Mouse (Mus musculus) midbrain, embryonic 16.5 days (tissue): ENCODE results near the gene Mtg1. TPM values are rescaled to one million over a fixed set of nuclear protein-coding genes. Genes with fewer than 3 reads are reported as not detected.

Source experiments
- ATAC-seq: fragments of 200-750 bp; cut with Nextera tagmentation; 2 replicates; pipeline ENCODE4 v1.8.0; 2017; ENCODE audit warnings: moderate TSS enrichment
- H3K27ac ChIP-seq: fragments of 300-500 bp; sonication (generic); 2 replicates; pipeline ENCODE4 v1.5.1; 2014; ENCODE audit warnings: mild to moderate bottlenecking, low read length, mixed read lengths
- H3K27me3 ChIP-seq: fragments of 300-500 bp; sonication (generic); 2 replicates; pipeline ENCODE4 v1.6.1; 2014; ENCODE audit warnings: low read depth, low read length, mixed read lengths; ENCODE audit not compliant: control insufficient read depth, insufficient read depth
- H3K36me3 ChIP-seq: fragments of 300-500 bp; sonication (generic); 2 replicates; pipeline ENCODE4 v1.6.1; 2014; ENCODE audit warnings: mild to moderate bottlenecking, low read length, moderate library complexity, mixed read lengths; ENCODE audit not compliant: control insufficient read depth, insufficient read depth
- H3K4me1 ChIP-seq: fragments of 300-500 bp; sonication (generic); 2 replicates; pipeline ENCODE4 v1.6.1; 2014; ENCODE audit warnings: mild to moderate bottlenecking, low read length, mixed read lengths; ENCODE audit not compliant: control insufficient read depth, insufficient read depth
- H3K4me2 ChIP-seq: fragments of 300-500 bp; sonication (generic); 2 replicates; pipeline ENCODE4 v1.6.1; 2014; ENCODE audit warnings: mild to moderate bottlenecking, low read length, mixed read lengths
- H3K4me3 ChIP-seq: fragments of 300-500 bp; sonication (generic); 2 replicates; pipeline ENCODE4 v1.5.1; 2014; ENCODE audit warnings: low read depth, mild to moderate bottlenecking, low read length, moderate library complexity, mixed read lengths
- H3K9ac ChIP-seq: fragments of 300-500 bp; sonication (generic); 2 replicates; pipeline ENCODE4 v1.6.1; 2014; ENCODE audit warnings: low read depth, low read length, mixed read lengths
- H3K9me3 ChIP-seq: fragments of 300-500 bp; sonication (generic); replicated peaks from 2 replicates; pipeline ENCODE4 v1.6.1; 2014; ENCODE audit warnings: mild to moderate bottlenecking, low read length, mixed read lengths; ENCODE audit not compliant: control insufficient read depth, poor library complexity, severe bottlenecking
- WGBS: fragments of 180-500 bp; shearing (Covaris S2); extraction: QIAGEN DNeasy Blood & Tissue Kit; methylation state at CpG from one replicate; pipeline ENCODE4 v1.1.7; 2014; 5-methylcytosine and 5-hydroxymethylcytosine counted together
- polyA plus RNA-seq: library from polyadenylated mRNA; unstranded; fragments of >200 nt; fragmentation: Nextera tagmentation; extraction: Ambion mirVana; gene quantifications from 2 replicates; pipeline ENCODE4 v1.2.1, GENCODE M21; 2015

Mtg1 gene
- polyA plus RNA-seq, 1 experiment from 2014 or later, result 32.6 TPM

DNA sequence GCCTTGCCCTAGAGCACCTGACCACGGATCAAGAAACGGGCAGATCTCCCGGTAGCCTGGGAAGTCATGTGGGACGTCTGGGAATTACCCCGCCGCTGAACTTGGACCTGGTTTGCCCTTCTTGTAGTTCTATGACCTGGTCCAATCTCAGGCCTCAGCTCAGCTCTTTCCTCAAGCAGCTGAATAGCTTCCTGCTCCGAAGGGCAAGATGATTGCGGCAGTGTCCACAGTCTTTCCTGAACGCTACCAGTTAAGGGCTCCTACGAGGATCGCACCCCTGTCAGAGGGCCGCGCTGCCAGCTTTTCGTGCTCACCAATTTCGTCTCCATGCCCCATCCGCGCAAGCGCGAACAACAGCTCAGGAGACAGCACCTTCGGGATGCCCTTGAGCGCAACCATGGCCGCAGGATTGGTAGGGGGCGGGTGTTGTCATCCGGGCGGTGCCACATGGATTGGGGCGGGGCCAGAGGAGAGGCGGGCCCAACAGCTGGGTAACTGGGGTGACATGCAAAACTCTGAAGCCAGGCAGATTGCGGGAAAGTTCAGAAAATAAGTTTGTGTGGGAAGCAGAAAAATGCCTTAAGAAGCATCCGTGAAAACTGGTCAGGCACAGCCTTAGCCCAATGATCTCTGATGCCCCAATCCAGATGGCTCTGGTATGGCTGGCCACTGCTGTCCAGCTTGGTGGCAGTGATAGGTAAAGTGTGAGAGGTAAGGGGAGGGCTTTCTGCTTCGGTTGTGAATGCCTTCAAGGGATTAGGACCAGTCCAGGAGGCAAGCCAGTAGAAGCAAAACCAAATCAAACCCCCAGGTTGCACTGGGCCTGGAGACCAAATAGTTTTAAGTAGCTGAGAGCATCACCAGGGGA lies 35.1 kb upstream of the Mtg1 start, which contains the start of gene Fuom:
Gene Fuom, minus strand, starts transcription at position 449 of the 868 bp plus-strand sequence.
- peaks cover 6% of the 10 kb centered on the region; the same call in 1 of the 2 replicates for H3K36me3 ChIP-seq
- peak within 1 kb of the TSS; percentile 57; the same call in 1 of the 2 replicates for H3K27ac ChIP-seq
- H3K9ac ChIP-seq, result peak within 1 kb of the TSS; percentile 66
- peak within 1 kb of the TSS; percentile 46 for H3K4me3 ChIP-seq
- peak within 1 kb of the TSS; percentile 78 for H3K4me2 ChIP-seq
- peak; percentile 89 for ATAC-seq
- no peaks in the 10 kb centered on the region for H3K9me3 ChIP-seq
- peaks cover 14% of the 10 kb centered on the region for H3K4me1 ChIP-seq
- WGBS, result 1% methylated on average over 30 of the region's 30 CpGs
- H3K27me3 ChIP-seq, result no peaks in the 10 kb centered on the region

DNA sequence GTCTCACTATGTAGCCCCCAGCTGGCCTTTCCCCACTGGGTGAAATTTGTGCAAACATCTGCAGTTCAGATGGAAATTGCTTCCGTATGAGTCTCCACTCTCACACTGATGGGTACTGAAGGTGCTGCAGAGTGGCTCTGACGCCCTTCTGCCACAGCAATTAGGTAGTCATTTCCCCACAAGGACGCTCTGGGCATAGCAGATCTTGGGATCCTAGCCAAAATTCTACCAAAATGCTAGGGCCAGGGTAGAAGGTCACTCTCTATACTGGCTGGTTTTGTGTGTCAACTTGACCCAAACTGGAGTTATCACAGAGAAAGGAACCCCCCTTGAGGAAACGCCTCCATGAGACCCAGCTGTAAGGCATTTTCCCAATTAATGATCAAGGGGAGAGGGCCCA lies 33.4 kb upstream of the Mtg1 start:
- peaks cover 13% of the 10 kb centered on the region; the same call in 1 of the 2 replicates for H3K36me3 ChIP-seq
- H3K27me3 ChIP-seq, result no peaks in the 10 kb centered on the region
- no peak overlapping the region for H3K4me3 ChIP-seq
- no peak overlapping the region for H3K27ac ChIP-seq
- WGBS, result 88% methylated on average over 4 of the region's 4 CpGs
- H3K4me2 ChIP-seq, result no peak overlapping the region
- H3K9me3 ChIP-seq, result no peaks in the 10 kb centered on the region
- no peak for ATAC-seq
- no peak overlapping the region for H3K9ac ChIP-seq
- peaks cover 14% of the 10 kb centered on the region for H3K4me1 ChIP-seq

DNA sequence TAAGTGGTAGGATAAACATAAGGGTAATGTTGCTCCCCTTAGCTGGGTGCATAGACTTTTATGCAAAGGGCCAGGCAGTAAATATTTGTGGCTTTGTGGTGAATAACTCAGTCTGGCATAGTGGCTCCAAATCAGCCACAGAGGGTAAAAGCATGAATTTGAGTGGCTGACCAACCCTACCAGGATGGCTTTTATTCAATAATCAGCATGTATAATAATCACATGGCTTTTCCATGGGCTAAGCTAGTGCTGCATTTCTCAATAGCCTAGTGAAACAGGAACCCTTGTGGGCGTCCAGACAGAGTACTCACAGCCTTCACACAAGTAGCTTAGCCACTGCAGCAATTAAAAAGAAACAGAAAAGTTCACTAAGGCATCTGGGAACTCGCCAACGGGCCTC lies 25.4 kb upstream of the Mtg1 start:
- H3K9ac ChIP-seq, result no peak overlapping the region
- no peak for ATAC-seq
- H3K4me1 ChIP-seq, result peaks cover 7% of the 10 kb centered on the region; the same call in 1 of the 2 replicates
- peaks cover 25% of the 10 kb centered on the region for H3K36me3 ChIP-seq
- H3K4me2 ChIP-seq, result no peak overlapping the region
- H3K27ac ChIP-seq, result no peak overlapping the region
- WGBS, result 68% methylated on average over 3 of the region's 3 CpGs
- no peaks in the 10 kb centered on the region for H3K27me3 ChIP-seq
- no peaks in the 10 kb centered on the region for H3K9me3 ChIP-seq
- H3K4me3 ChIP-seq, result no peak overlapping the region

DNA sequence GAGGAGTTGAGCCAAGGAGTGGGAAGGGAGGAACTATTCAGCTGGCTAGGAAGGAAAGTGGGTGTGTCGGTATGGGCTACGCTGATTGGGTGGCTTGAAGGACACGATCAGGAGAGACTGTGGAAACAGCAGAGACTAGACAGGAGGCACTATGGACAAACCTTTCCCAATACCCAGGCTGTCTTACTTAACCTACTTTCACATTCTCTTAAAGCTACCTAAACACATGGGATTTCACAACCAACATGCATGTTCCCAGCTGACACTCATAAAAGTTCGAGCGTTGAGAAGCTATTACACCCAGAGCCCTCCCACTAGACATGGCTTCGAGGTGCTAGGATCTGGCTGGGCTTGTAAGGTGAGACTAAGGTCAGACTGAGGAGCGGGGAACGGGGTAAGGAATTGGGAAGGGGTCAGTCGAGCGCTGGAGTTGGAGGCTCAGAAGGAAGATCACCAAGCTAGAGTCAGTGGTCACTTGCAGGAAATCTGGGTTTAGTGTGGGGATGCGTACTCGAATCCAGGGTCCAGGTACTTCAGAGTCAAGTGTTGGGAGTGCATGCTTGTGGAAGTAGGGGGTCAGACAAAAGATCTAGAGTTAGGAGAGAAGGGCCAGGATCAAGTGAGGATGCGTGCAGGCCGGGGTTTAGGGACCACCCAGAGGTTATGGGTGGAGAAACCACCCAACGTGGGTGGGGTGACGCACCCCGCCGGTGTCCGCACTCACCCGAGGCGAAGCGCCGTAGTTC lies 21.6 kb upstream of the Mtg1 start, which contains the start of gene Paox:
Gene Paox, plus strand, starts transcription at position 217 of the 746 bp plus-strand sequence.
- peaks cover 2% of the 10 kb centered on the region; the same call in 1 of the 2 replicates for H3K36me3 ChIP-seq
- H3K4me3 ChIP-seq, result peak within 1 kb of the TSS; percentile 68
- H3K4me2 ChIP-seq, result peak within 1 kb of the TSS; percentile 87
- 3% methylated on average over 23 of the region's 23 CpGs for WGBS
- no peaks in the 10 kb centered on the region for H3K27me3 ChIP-seq
- H3K4me1 ChIP-seq, result peaks cover 11% of the 10 kb centered on the region; the same call in 1 of the 2 replicates
- H3K27ac ChIP-seq, result peak within 1 kb of the TSS; percentile 84
- H3K9me3 ChIP-seq, result no peaks in the 10 kb centered on the region
- peak; percentile 71 for ATAC-seq
- peak within 1 kb of the TSS; percentile 86 for H3K9ac ChIP-seq

DNA sequence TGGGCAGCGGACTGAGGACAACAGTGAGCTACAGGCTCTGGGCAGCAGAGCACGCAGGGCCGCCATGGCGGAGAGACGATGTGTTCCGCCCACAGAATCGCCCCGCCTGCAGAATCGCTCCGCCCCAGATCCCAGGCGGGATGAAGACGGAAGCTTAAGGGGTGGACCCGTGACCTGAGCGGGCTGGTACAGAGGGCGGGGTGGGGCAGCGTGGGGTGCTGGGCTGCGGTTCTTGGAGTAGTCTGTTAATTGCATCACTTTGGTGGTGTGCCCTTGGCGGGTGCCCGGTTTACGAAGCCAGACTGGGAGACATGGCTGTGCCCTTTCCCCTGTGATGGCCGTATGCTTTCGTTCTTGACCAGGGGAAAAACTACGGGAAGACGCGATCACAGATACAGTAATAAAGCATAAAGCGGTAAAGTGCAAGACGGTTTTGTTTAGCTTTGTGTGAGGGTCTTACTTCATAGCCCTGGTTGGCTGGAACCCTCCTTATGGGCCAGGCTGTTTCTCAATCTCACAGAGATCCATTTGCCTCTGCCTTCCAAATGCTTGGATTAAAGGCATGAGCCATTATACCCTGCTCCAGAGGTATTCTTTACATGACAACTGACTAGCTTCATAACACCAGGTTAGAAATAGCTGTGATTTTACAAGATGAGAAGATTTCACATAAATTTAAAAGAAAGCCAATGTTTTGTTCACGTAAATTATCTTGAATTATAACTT lies 20.9 kb upstream of the Mtg1 start, which contains the start of gene Echs1:
Gene Echs1, minus strand, starts transcription at position 148 of the 726 bp plus-strand sequence.
- Histone ChIP-seq H3K4me2 (peak within 1 kb of the TSS; percentile 87), H3K27me3 (no peaks in the 10 kb centered on the region), H3K4me1 (peaks cover 11% of the 10 kb centered on the region; the same call in 1 of the 2 replicates), H3K4me3 (peak within 1 kb of the TSS; percentile 68), H3K27ac (peak within 1 kb of the TSS; percentile 84), H3K9me3 (no peaks in the 10 kb centered on the region), H3K9ac (peak within 1 kb of the TSS; percentile 86), H3K36me3 (no peaks in the 10 kb centered on the region)
- 3% methylated on average over 28 of the region's 28 CpGs for WGBS
- ATAC-seq, result peak; percentile 96

DNA sequence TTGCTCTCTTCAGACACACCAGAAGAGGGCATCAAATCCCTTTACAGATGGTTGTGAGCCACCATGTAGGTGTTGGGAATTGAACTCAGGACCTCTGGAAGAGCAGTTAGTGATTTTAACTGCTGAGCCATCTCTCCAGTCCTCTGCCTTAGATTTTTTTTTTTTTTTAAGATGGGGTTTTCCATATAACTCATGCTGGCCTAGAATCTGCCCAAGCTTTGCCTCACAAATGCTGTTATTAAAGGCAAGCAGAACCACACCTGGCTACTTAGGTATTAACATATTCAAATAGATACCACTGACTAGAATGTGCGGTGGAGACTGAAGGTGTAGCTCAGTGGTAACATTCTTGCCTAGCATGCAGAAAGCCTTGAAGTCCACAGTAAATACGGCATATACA lies 16.9 kb upstream of the Mtg1 start:
- Histone ChIP-seq H3K4me2 (no peak overlapping the region), H3K27ac (no peak overlapping the region), H3K9me3 (no peaks in the 10 kb centered on the region), H3K9ac (no peak overlapping the region), H3K4me3 (no peak overlapping the region), H3K4me1 (peaks cover 8% of the 10 kb centered on the region; the same call in 1 of the 2 replicates), H3K27me3 (no peaks in the 10 kb centered on the region), H3K36me3 (no peaks in the 10 kb centered on the region)
- WGBS, result 97% methylated on average over 2 of the region's 2 CpGs
- no peak for ATAC-seq

DNA sequence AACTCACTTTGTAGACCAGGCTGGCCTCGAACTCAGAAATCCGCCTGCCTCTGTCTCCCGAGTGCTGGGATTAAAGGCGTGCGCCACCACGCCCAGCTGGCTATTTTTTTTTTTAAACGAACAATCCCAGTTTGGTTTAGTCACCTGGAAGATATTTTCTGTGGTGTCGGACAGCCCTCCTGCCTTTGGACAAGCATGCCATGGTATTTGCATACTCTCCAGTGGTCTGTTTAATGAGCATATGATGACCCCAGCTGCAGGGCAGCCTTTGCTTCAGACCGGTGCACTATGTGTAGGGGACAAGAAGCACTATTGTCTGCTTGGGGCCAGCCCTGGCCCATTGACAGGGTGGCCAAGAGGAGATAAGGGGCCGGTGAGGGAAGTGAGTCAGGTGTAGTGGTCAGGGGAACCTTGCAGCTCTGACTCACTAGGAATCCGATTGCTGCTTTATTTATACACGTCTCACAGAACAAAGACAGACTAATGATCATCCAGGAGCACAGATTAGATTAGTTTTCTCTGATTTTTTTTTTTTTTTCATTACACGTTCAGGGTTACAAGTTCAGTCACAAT lies 15.9 kb upstream of the Mtg1 start:
- H3K36me3 ChIP-seq, result no peaks in the 10 kb centered on the region
- no peak overlapping the region for H3K4me3 ChIP-seq
- no peak overlapping the region for H3K9ac ChIP-seq
- H3K27me3 ChIP-seq, result no peaks in the 10 kb centered on the region
- H3K4me2 ChIP-seq, result no peak overlapping the region
- H3K9me3 ChIP-seq, result no peaks in the 10 kb centered on the region
- H3K4me1 ChIP-seq, result peaks cover 5% of the 10 kb centered on the region; the same call in 1 of the 2 replicates
- 74% methylated on average over 11 of the region's 13 CpGs for WGBS
- no peak for ATAC-seq
- no peak overlapping the region for H3K27ac ChIP-seq

DNA sequence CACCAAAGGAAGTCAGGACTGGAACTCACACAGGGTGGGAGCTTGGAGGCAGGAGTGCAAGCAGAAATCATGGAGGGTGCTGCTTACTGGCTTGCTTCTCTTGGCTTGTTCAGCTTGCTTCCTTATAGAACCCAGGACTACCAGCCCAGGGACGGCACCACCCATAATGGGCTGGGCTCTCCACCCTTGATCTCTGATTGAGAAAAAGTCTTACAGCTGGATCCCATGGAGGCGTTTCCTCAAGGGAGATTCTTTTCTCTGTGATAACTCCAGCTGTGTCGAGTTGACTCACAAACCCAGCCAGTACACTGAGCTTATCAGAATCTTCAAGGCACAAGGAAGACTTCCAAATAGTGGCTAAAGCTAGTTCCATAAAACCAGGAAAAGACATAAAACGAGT lies 14.6 kb upstream of the Mtg1 start:
- no peaks in the 10 kb centered on the region for H3K27me3 ChIP-seq
- no peak overlapping the region for H3K9ac ChIP-seq
- ATAC-seq, result no peak
- H3K9me3 ChIP-seq, result no peaks in the 10 kb centered on the region
- 33% methylated on average over 4 of the region's 4 CpGs for WGBS
- H3K4me2 ChIP-seq, result no peak overlapping the region
- no peaks in the 10 kb centered on the region for H3K36me3 ChIP-seq
- no peaks in the 10 kb centered on the region; the same call in 1 of the 2 replicates for H3K4me1 ChIP-seq
- no peak overlapping the region for H3K4me3 ChIP-seq
- H3K27ac ChIP-seq, result no peak overlapping the region
